Mouse (Mus musculus): ENCODE measurements around the gene Rpl7l1.
"Not testable (repeated sequence)": the region's sequence is repeated elsewhere in the genome, so short reads cannot be mapped to it uniquely, and the experiment has no call there.

Gene Rpl7l1

GRCm38 (mm10) chr17:46782341-46783221, at the start of gene Rpl7l1:
Gene Rpl7l1 (minus strand): TSS chr17:46782672.
- DNase-seq (ENCODE audit: low spot score) = peak; percentile 87

- DNase-seq (ENCODE audit: low spot score) = no peak
Measured at GRCm38 (mm10) chr17:46829856-46830535, 47.5 kb upstream of the Rpl7l1 start.

- no peak for DNase-seq (ENCODE audit: low spot score)
Measured at GRCm38 (mm10) chr17:46828935-46829334, 46.5 kb upstream of the Rpl7l1 start.

GRCm38 (mm10) chr17:46823091-46823490, 40.6 kb upstream of the Rpl7l1 start:
- DNase-seq (ENCODE audit: low spot score) = no peak

GRCm38 (mm10) chr17:46820628-46821027, 38.2 kb upstream of the Rpl7l1 start:
- no peak for DNase-seq (ENCODE audit: low spot score)

- DNase-seq (ENCODE audit: low spot score) = no peak
Measured at GRCm38 (mm10) chr17:46817734-46818158, 35.3 kb upstream of the Rpl7l1 start.

GRCm38 (mm10) chr17:46816306-46816705, 33.8 kb upstream of the Rpl7l1 start:
- no peak for DNase-seq (ENCODE audit: low spot score)

GRCm38 (mm10) chr17:46814497-46814896, 32.0 kb upstream of the Rpl7l1 start:
- DNase-seq (ENCODE audit: low spot score) = no peak

GRCm38 (mm10) chr17:46813637-46814036, 31.2 kb upstream of the Rpl7l1 start:
- DNase-seq (ENCODE audit: low spot score) = no peak

GRCm38 (mm10) chr17:46812442-46812841, 30.0 kb upstream of the Rpl7l1 start:
- DNase-seq (ENCODE audit: low spot score) = no peak

GRCm38 (mm10) chr17:46810672-46811071, 28.2 kb upstream of the Rpl7l1 start:
- DNase-seq (ENCODE audit: low spot score) = no peak

- DNase-seq (ENCODE audit: low spot score) = no peak
Measured at GRCm38 (mm10) chr17:46809131-46809830, 26.8 kb upstream of the Rpl7l1 start.

GRCm38 (mm10) chr17:46808376-46808775, 25.9 kb upstream of the Rpl7l1 start:
- DNase-seq (ENCODE audit: low spot score) = no peak

- no peak for DNase-seq (ENCODE audit: low spot score)
Measured at GRCm38 (mm10) chr17:46801761-46802160, 19.3 kb upstream of the Rpl7l1 start.

GRCm38 (mm10) chr17:46799680-46800079, 17.2 kb upstream of the Rpl7l1 start:
- DNase-seq (ENCODE audit: low spot score) = no peak

- DNase-seq (ENCODE audit: low spot score) = no peak
Measured at GRCm38 (mm10) chr17:46797386-46797785, 14.9 kb upstream of the Rpl7l1 start.

GRCm38 (mm10) chr17:46796743-46797142, 14.3 kb upstream of the Rpl7l1 start:
- no peak for DNase-seq (ENCODE audit: low spot score)

GRCm38 (mm10) chr17:46792963-46793362, 10.5 kb upstream of the Rpl7l1 start:
- DNase-seq (ENCODE audit: low spot score) = no peak

- DNase-seq (ENCODE audit: low spot score) = not testable (repeated sequence)
Measured at GRCm38 (mm10) chr17:46787974-46788373, 5.5 kb upstream of the Rpl7l1 start.

- DNase-seq (ENCODE audit: low spot score) = no peak
Measured at GRCm38 (mm10) chr17:46786952-46787351, 4.5 kb upstream of the Rpl7l1 start.

- DNase-seq (ENCODE audit: low spot score) = no peak
Measured at GRCm38 (mm10) chr17:46783222-46783565, 722 bp upstream of the Rpl7l1 start.

GRCm38 (mm10) chr17:46781876-46782275, 596 bp downstream of the Rpl7l1 start:
- DNase-seq (ENCODE audit: low spot score) = no peak

- no peak for DNase-seq (ENCODE audit: low spot score)
Measured at GRCm38 (mm10) chr17:46776087-46776486, 6.4 kb downstream of the Rpl7l1 start.

Data from ovary, adult 18-20 months (tissue).